Mouse (Mus musculus) limb, embryonic 10.5 days (tissue): Measurements from ENCODE around the gene Dct. TPM values are rescaled to one million over a fixed set of nuclear protein-coding genes. Genes with fewer than 3 reads are reported as not detected.

Experiments
- DNase-seq: peaks from one replicate; pipeline ENCODE4 v3.0.0-alpha.2; 2017; ENCODE audit warnings: low spot score
- H3K27ac ChIP-seq: fragments of 300-500 bp; sonication (generic); 2 replicates; pipeline ENCODE4 v1.5.1; 2016; ENCODE audit warnings: mild to moderate bottlenecking
- H3K27me3 ChIP-seq: fragments of 300-500 bp; sonication (generic); 2 replicates; pipeline ENCODE4 v1.6.1; 2016; ENCODE audit warnings: low read depth, mild to moderate bottlenecking; ENCODE audit not compliant: poor library complexity, severe bottlenecking
- H3K36me3 ChIP-seq: fragments of 300-500 bp; sonication (generic); 2 replicates; pipeline ENCODE4 v1.6.1; 2016; ENCODE audit warnings: mild to moderate bottlenecking, moderate library complexity
- H3K4me1 ChIP-seq: fragments of 300-500 bp; sonication (generic); 2 replicates; pipeline ENCODE4 v1.6.1; 2016
- H3K4me3 ChIP-seq: fragments of 300-500 bp; sonication (generic); 2 replicates; pipeline ENCODE4 v1.5.1; 2016; ENCODE audit warnings: mild to moderate bottlenecking, moderate library complexity
- H3K9me3 ChIP-seq: fragments of 300-500 bp; sonication (generic); replicated peaks from 2 replicates; pipeline ENCODE4 v1.6.1; 2016; ENCODE audit warnings: mild to moderate bottlenecking
- WGBS: fragments of 180-500 bp; shearing (Covaris S2); methylation state at CpG from one replicate; pipeline ENCODE4 v1.1.7; 2016; 5-methylcytosine and 5-hydroxymethylcytosine counted together
- polyA plus RNA-seq: library from polyadenylated mRNA; unstranded; fragments of >200 nt; fragmentation: Nextera tagmentation; extraction: Ambion mirVana; gene quantifications from 2 replicates; pipeline ENCODE4 v1.2.1, GENCODE M21; 2016

Dct gene
- 1.6 and 2.2 TPM in 2 replicates for polyA plus RNA-seq

- Histone ChIP-seq H3K36me3 (no peaks in the 10 kb centered on the region), H3K4me1 (peaks cover 22% of the 10 kb centered on the region), H3K9me3 (no peaks in the 10 kb centered on the region), H3K4me3 (no peak within 1 kb of the TSS), H3K27ac (peak within 1 kb of the TSS; percentile 64), H3K27me3 (no peaks in the 10 kb centered on the region; the same call in 1 of the 2 replicates)
- 35% methylated on average over 13 of the region's 13 CpGs for WGBS
- peak; percentile 38 for DNase-seq
Measured at GRCm38 (mm10) chr14:118051975-118052630, at the start of gene Dct. Gene Dct (minus strand): TSS chr14:118052244.

DNA sequence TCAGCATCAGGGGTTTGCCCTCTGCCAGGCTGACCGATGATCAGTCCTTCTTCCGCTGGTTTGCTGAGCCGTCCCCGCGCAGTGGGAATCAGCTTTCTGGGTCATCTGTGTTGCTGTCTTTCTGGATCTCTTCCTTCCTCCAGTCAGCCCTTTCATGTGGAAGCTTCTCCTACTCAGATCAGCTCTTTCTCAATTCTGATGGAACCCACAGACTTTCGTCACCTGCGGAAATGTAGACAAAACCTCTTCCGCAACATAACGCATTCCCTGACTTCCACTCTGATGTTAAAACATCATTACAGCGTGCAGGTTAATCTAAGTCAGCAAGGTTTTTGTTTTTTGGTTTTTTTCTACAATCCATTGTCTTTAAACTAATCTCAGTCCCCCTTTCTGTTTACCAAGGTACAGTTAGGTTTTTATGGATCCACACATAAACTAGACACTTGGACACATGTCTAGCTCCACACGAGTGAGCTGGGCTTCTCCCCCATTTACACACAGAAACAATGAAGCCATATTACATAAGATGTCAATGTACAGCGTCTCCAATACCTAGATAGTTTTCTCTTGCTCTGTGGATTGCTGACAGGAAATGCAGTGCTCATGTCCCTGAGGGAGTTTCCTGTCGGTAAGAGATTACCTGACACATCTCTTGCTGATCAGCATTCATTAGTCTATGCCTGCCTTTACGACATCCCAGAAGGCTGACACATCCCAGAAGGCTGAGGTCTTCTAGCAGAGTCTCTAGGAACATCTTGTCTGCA is 49.4 kb upstream of the Dct start:
- H3K27me3 ChIP-seq, result no peaks in the 10 kb centered on the region
- DNase-seq, result no peak
- no peak overlapping the region for H3K27ac ChIP-seq
- no peak overlapping the region for H3K4me3 ChIP-seq
- WGBS, result 85% methylated on average over 14 of the region's 14 CpGs
- H3K9me3 ChIP-seq, result no peaks in the 10 kb centered on the region
- H3K4me1 ChIP-seq, result 0 out of 2 replicates have a peak, but pooled peaks cover 2% of the 10 kb centered on the region
- no peaks in the 10 kb centered on the region for H3K36me3 ChIP-seq

- Histone ChIP-seq H3K36me3 (no peaks in the 10 kb centered on the region), H3K4me3 (no peak overlapping the region), H3K27ac (no peak overlapping the region), H3K9me3 (no peaks in the 10 kb centered on the region), H3K27me3 (no peaks in the 10 kb centered on the region), H3K4me1 (0 out of 2 replicates have a peak, but pooled peaks cover 2% of the 10 kb centered on the region)
- DNase-seq, result no peak
- 72% methylated on average over 2 of the region's 2 CpGs for WGBS
Measured at GRCm38 (mm10) chr14:118098265-118098664, 46.2 kb upstream of the Dct start.

DNA sequence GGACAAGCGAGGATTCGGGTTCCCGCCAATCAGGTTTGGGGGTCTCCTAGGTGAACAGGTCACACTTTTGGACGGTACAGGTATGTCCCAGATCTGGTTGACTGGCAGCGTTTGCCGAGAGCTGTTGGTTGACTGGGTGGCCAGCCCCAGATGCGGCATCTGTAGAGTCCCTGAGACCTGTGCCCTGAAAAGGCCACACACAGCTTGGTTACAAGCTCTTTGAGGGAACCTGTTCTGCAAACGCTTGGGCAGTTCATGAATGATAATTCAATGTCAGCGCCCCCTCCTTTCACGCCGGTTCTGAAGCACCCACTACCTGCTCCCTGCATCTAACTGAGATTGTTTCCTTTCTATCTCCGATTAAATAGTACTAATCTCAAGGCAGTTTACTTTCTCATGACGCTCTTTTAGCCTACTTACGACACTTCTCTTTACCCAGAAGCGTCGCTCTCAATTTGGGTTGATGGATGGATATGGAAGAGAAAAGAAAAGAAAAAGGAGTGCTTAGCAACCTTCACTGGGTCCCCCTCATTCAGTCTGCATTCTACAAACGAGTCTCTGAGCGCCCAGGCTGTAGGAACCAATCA is 37.9 kb upstream of the Dct start:
- DNase-seq, result no peak
- Histone ChIP-seq H3K9me3 (no peaks in the 10 kb centered on the region), H3K27me3 (peaks cover 30% of the 10 kb centered on the region; the same call in 1 of the 2 replicates), H3K4me1 (0 out of 2 replicates have a peak, but pooled peaks cover 5% of the 10 kb centered on the region), H3K36me3 (no peaks in the 10 kb centered on the region), H3K4me3 (peak overlapping the region; percentile 69), H3K27ac (peak overlapping the region; percentile 73)
- WGBS, result under 1% methylated on average over 18 of the region's 18 CpGs

DNA sequence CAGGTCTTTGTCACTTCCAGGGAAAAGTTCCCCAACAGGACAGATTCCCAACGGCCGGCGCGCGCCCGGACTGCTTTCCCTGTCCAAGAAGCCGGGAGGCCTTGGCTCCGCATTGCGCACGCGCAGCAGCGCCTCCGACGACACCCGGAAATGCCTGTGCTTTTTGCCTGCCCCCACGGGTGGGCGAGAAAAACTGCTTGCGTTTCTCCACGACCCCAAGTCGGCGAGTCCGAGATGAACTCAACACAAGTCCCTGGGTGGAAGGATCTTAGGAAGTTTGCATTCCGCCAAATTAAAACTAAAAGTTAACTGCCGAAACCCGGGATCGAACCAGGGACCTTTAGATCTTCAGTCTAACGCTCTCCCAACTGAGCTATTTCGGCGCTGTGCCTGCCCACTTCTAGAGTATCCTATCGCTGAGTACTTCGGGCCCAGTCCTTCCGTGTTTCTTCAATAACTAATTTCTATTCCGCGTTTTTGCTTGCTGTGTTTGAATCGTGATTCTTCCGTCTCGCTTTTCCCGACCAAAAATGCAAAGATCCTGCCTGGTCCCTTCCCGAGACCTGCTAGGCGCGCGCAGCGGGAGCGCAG is 37.3 kb upstream of the Dct start:
- WGBS, result under 1% methylated on average over 44 of the region's 44 CpGs
- H3K27me3 ChIP-seq, result peaks cover 30% of the 10 kb centered on the region; the same call in 1 of the 2 replicates

DNA sequence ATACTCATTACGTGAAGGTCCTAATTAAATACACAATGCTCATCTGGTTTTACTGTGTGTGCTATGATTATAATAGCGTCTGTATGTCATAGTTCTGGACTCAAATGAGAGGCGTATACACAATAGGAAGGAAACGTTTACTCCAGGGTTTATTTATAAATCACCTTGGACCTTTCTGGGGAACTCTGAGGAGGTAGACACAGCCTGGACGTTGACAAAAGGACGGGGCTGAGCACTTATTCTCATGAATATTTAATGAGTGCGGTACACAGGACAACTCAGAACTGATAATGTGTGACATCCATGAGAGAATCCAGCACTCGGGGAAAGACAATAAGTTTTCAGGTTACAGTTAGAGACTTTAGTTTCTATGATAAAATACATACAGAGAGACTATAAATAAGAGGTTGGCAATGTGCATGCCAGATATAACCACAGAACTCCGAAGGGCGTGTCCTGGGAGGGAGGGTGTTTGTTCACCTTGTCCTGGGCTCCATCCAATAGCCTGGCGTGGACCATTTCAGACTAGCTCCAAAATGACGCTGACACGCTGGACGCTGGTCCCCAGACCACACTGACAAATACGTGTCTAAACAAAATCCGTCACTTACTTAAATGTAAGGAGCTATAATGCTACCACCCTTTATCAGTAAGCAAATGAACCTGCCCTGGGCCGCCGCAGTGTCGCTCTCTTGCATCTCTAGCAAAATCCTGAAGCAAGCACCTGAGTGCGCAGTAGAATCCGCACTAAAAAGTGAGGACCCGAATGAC is 36.6 kb upstream of the Dct start:
- WGBS, result 18% methylated on average over 22 of the region's 22 CpGs
- Histone ChIP-seq H3K4me3 (peak overlapping the region; percentile 69), H3K36me3 (no peaks in the 10 kb centered on the region), H3K27me3 (peaks cover 36% of the 10 kb centered on the region; the same call in 1 of the 2 replicates), H3K4me1 (0 out of 2 replicates have a peak, but pooled peaks cover 5% of the 10 kb centered on the region), H3K27ac (peak overlapping the region; percentile 73), H3K9me3 (no peaks in the 10 kb centered on the region)
- DNase-seq, result no peak

More for the DNA sequence above, 37.3 kb upstream of the Dct start:
- H3K27ac ChIP-seq, result peak overlapping the region; percentile 73
- peak; percentile 92 for DNase-seq
- H3K4me3 ChIP-seq, result peak overlapping the region; percentile 69
- H3K9me3 ChIP-seq, result no peaks in the 10 kb centered on the region
- H3K36me3 ChIP-seq, result no peaks in the 10 kb centered on the region
- 0 out of 2 replicates have a peak, but pooled peaks cover 5% of the 10 kb centered on the region for H3K4me1 ChIP-seq

- Histone ChIP-seq H3K27ac (no peak overlapping the region), H3K4me3 (no peak overlapping the region), H3K9me3 (no peaks in the 10 kb centered on the region), H3K27me3 (peaks cover 32% of the 10 kb centered on the region; the same call in 1 of the 2 replicates), H3K4me1 (0 out of 2 replicates have a peak, but pooled peaks cover 5% of the 10 kb centered on the region), H3K36me3 (no peaks in the 10 kb centered on the region)
- WGBS, result 43% methylated on average over 5 of the region's 5 CpGs
- no peak for DNase-seq
Measured at GRCm38 (mm10) chr14:118086271-118087035, 34.4 kb upstream of the Dct start.

DNA sequence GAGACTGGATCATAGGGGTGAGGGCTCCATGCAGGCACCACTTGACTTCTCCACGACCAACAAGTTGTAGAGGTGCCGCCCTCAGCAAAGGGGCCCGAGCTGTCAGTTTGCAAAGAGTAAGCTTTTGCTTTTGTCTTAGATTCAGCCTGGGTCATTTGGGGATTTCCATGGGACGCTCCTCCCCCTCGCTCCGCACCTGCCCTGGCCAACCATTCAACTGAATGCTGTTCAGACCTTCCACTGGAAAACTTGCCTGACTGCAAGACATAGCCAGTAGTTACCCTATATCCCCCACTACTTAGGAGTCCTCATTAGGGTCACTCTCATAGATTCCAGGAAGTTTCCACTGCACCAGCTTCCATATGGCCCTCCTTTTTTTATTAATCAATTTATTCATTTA is 31.8 kb upstream of the Dct start:
- no peak overlapping the region for H3K27ac ChIP-seq
- H3K4me1 ChIP-seq, result peaks cover 7% of the 10 kb centered on the region; the same call in 1 of the 2 replicates
- no peak overlapping the region for H3K4me3 ChIP-seq
- no peaks in the 10 kb centered on the region for H3K9me3 ChIP-seq
- no peaks in the 10 kb centered on the region for H3K36me3 ChIP-seq
- peaks cover 21% of the 10 kb centered on the region; the same call in 1 of the 2 replicates for H3K27me3 ChIP-seq
- WGBS, result 88% methylated on average over 6 of the region's 6 CpGs
- DNase-seq, result no peak

DNA sequence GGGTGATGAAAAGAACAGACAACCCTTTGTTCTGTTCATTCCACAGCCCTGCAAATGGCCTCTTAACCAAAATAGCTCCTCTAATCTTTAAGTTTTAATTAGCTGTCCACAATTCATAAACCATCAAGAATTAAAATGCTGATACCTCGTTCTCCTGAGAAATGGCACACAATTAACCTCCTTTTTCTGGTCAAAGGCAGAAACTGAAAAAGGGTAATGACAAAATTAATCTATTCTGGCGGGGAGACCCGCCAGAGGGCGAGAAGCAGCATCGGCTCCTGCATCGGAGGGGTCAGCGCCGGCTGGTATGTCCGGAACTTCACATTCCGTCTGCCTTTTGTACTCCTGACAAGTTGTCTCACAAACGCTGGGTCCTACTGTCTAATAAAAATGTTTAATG is 28.6 kb upstream of the Dct start:
- Histone ChIP-seq H3K9me3 (no peaks in the 10 kb centered on the region), H3K27me3 (peaks cover 11% of the 10 kb centered on the region; the same call in 1 of the 2 replicates), H3K4me1 (peaks cover 5% of the 10 kb centered on the region; the same call in 1 of the 2 replicates), H3K4me3 (no peak overlapping the region), H3K36me3 (no peaks in the 10 kb centered on the region), H3K27ac (no peak overlapping the region)
- DNase-seq, result no peak
- WGBS, result 53% methylated on average over 11 of the region's 11 CpGs

GRCm38 (mm10) chr14:118070100-118070499 is 18.1 kb upstream of the Dct start:
- no peaks in the 10 kb centered on the region for H3K36me3 ChIP-seq
- no peak for DNase-seq
- no peaks in the 10 kb centered on the region for H3K27me3 ChIP-seq
- WGBS, result 84% methylated on average over 12 of the region's 12 CpGs
- no peaks in the 10 kb centered on the region for H3K9me3 ChIP-seq
- H3K4me1 ChIP-seq, result no peaks in the 10 kb centered on the region
- no peak overlapping the region for H3K4me3 ChIP-seq
- H3K27ac ChIP-seq, result 0 out of 2 replicates have a peak overlapping the region, but pooled peaks have one; percentile 5

GRCm38 (mm10) chr14:118069439-118070079 is 17.5 kb upstream of the Dct start:
- WGBS, result 89% methylated on average over 12 of the region's 12 CpGs

More at GRCm38 (mm10) chr14:118069439-118070079, 17.5 kb upstream of the Dct start:
- H3K4me1 ChIP-seq, result no peaks in the 10 kb centered on the region
- no peak overlapping the region for H3K4me3 ChIP-seq
- H3K36me3 ChIP-seq, result no peaks in the 10 kb centered on the region
- H3K9me3 ChIP-seq, result no peaks in the 10 kb centered on the region
- no peak overlapping the region for H3K27ac ChIP-seq
- no peak for DNase-seq
- H3K27me3 ChIP-seq, result no peaks in the 10 kb centered on the region
